Mouse (Mus musculus) liver, adult (tissue): ENCODE measurements around the gene Dnah11.

Source experiments
- GATA4 ChIP-seq: IDR thresholded peaks from 2 replicates; pipeline ENCODE4 v1.6.1; 2014; ENCODE audit warnings: mild to moderate bottlenecking, low read length; ENCODE audit not compliant: insufficient replicate concordance

Gene Dnah11

GRCm38 (mm10) chr12:118112599-118112998, 86.2 kb downstream of the Dnah11 start:
- TF ChIP-seq GATA4, result peak; percentile 54; the same call in 1 of the 2 replicates

GRCm38 (mm10) chr12:118111896-118112295, 86.9 kb downstream of the Dnah11 start:
- TF ChIP-seq GATA4, result no peak

DNA sequence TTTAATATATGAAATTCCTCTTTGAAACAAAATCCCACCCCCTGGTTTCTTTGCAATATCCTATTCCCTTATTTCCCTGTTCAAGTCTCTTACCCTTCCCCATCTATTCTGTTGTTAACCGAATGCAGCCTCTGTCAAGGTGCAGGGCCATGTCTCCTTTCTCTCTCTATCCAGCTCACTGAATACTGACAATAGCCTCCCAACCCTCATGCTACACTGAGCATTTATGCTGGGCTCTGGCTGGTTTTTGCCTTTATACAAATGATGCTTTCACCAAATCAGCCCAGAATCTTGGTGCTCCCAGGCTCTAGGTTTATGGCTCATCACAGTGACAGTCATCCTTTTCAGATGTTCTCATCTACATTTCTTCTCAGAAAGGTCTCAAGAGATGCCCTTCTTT, 91.1 kb downstream of the Dnah11 start:
- no peak for TF ChIP-seq GATA4

GRCm38 (mm10) chr12:118104520-118104919, 94.3 kb downstream of the Dnah11 start:
- TF ChIP-seq GATA4, result no peak

- TF ChIP-seq GATA4, result no peak
Measured at GRCm38 (mm10) chr12:118099694-118100093, 99.1 kb downstream of the Dnah11 start.

DNA sequence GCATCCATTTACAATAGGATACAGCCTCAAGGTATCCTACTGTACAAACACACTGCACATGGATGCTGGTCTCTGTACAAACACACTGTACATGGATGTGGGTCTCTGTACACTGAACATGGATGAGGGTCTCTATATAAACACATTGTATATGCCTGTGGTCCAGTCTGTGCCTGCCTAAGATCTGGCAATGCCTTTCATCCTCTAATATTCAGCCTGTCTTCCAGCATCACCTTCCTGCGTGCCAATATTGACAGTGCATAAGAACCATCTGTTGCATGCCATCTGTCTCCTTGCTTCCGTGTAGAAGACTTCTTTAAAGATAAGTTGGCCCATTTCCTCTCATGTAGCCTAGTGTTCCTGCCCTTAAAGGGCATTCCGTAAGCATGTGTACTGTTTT, 100.6 kb downstream of the Dnah11 start:
- TF ChIP-seq GATA4, result no peak

GRCm38 (mm10) chr12:118094946-118095345, 103.9 kb downstream of the Dnah11 start:
- no peak for TF ChIP-seq GATA4

- no peak for TF ChIP-seq GATA4
Measured at GRCm38 (mm10) chr12:118085291-118085690, 113.6 kb downstream of the Dnah11 start.

DNA sequence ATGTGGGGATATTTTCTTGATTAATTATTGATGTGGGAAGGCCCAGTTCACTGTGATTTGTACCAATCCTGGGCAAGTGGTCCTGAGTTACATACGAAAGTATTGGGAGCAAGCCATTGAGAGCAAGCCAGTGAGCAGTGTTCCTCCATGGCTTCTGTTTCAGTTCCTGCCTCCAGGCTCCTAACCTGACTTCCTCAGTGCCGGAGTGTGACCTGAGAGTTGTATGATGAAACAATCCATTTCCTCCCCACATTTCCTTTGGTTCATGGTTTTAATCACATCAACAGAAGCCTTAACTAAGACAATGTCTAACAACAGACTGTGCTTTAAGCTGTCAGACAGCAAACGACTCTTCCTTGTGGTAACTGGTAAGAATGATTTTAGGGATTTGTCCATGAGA, 114.0 kb downstream of the Dnah11 start:
- no peak for TF ChIP-seq GATA4

DNA sequence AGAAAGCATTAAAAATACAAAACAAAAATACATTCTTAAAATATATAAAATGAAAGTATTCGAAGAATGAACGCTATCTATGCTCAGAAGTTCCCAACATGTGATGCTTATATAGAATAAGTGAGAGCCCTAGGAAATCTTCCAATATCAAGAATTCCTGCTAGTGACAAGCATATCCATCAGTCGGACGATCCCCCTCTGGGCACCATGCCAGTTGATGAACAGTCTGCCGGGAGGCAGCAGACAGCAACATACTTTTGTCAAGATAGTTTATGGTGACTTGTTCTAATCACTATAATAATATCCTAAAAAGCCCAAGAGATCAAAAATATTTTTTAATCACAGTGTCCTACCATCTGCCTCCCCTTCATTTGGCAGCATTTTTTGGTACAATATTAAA, 114.7 kb downstream of the Dnah11 start:
- TF ChIP-seq GATA4, result no peak

- TF ChIP-seq GATA4, result no peak
Measured at GRCm38 (mm10) chr12:118080441-118080840, 118.4 kb downstream of the Dnah11 start.

GRCm38 (mm10) chr12:118078434-118078989, 120.3 kb downstream of the Dnah11 start:
- no peak for TF ChIP-seq GATA4

DNA sequence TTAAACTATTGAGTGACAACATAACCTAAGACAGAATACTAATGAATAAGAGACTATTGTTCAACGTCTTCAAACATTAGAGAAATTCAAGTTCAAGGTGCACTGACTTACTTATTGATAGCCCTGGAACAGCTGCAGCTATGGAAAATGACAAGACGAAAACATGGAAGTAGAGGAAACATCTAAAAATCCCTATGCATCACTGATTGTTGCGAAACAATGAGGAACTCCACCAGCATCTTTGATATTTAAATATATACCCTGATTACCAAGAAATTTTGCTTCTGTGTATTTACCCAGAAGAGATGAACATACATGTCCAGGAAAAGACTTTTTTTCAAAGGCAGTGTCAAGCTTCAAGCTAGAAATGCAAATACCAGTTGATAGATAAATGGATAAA, 122.0 kb downstream of the Dnah11 start:
- TF ChIP-seq GATA4, result no peak

GRCm38 (mm10) chr12:118072181-118072872, 126.5 kb downstream of the Dnah11 start:
- TF ChIP-seq GATA4, result no peak

DNA sequence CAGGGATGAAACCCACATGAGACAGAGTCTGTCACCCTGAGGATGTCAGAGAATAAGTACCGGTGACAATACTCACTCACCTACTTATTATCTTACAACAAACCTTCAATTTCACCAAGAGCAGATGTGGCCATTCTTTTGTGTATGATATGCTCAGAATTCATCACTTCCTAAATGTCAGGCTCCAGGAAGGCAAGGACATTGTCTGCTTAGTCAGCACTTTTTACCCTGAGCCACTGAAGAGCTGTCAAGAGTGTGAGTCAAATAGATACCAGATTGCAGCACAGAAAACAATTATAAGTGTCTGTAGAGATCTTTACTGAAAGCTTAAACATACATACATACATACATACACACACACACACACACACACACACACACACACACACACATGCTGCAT, 127.2 kb downstream of the Dnah11 start:
- no peak for TF ChIP-seq GATA4

DNA sequence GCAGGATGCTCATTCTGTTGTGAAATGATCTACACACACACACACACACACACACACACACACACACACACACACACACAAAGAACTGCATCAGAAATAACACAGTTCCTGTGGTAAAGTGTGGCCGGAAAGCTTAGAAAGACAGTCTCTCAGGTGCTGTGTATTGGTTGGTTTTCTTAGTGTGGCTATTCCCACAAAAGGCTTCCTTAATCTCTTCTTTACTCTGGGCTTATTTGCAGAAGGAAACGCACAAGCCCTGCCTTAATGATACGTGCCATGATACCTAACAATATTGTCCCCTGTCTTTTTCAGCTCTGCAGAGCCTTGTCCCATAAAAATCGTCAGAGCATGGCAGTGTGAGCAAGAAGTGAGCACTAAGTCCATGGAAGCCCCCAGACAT, 130.1 kb downstream of the Dnah11 start:
- TF ChIP-seq GATA4, result no peak

DNA sequence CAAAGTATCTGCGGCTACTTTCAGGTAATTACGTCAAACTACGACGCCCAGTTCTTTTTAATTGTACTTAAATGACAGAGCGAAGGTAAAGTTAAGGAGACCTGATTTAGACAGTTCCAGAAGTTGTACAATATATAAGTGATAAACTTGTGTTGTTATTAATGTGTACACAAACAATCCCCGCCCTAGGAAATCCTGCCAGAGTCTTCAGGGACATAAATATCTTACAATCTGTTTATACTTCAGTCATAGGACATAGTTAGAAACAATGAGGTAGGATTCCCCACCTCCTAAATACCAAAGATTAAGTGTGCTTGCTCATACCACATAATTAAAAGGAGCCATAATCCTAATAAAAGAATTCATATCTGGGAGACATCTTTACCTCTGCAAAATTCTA, 136.5 kb downstream of the Dnah11 start:
- TF ChIP-seq GATA4, result no peak
